Mouse (Mus musculus): ENCODE measurements around the gene Nbeal2.

- TF ChIP-seq TAL1 (IDR thresholded peaks at IDR 0.05; ENCODE audit: low read length): no peak
- TF ChIP-seq GATA1 (IDR thresholded peaks at IDR 0.05; ENCODE audit: low read length): no peak
Measured at GRCm38 (mm10) chr9:110701114-110702032, 47.4 kb upstream of the Nbeal2 start.

Data from erythroblast, embryonic 14.5 days (primary cell).